Mouse (Mus musculus) adrenal gland, postnatal 10 days (tissue): ENCODE data around the gene Dusp23. TPM values are rescaled to one million over a fixed set of nuclear protein-coding genes. Genes with fewer than 3 reads are reported as not detected.

ENCODE experiments used
- DNase-seq: peaks from one replicate; pipeline ENCODE4 v3.0.0; 2021; ENCODE audit warnings: mixed read lengths
- total RNA-seq, 2 experiments: library from RNA; stranded (reverse); gene quantifications; 2 replicates each; pipeline ENCODE4 v1.2.3; 2021

Dusp23 gene
- total RNA-seq, 2 experiments from 2014 or later, result 11.2 to 13.2 TPM

DNA sequence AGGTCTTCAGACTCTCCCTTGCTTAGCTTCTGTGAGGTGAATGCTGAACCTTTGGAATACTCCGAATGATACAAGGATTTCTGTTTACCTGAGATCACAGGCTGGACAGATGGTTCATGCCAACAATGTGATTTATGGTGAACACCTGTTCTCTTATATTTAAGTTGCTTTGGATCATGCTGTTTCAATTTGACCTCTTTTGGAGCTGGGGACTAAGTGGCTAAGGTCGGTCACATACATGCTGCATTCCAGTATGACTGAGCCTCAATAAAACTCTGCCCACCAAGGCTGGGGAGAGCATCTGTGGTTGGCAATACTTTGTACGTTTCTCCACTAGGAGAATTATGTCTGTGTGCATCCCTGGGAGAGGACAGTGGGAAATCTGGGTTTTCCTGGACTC lies 8.7 kb downstream of the Dusp23 start:
- DNase-seq, result no peak

DNA sequence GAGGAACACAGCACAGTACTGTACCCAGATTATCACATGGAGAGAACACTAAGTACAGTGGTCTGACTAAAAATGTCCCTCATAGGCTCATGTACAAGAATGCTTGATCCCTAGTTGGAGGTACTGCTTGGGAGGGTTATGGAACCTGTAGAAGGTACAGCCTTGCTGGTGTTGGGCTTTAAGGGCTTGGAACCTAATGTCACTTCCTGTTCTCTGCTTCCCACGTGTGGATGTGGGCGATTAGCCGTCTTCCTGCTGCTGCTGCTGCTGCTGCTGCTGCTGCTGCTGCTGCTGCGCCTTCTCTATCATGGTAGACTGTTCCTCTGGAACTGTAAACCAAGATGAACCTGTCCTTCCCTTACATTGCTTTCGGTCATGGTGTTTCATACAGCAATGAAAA lies 9.2 kb downstream of the Dusp23 start:
- no peak for DNase-seq

DNA sequence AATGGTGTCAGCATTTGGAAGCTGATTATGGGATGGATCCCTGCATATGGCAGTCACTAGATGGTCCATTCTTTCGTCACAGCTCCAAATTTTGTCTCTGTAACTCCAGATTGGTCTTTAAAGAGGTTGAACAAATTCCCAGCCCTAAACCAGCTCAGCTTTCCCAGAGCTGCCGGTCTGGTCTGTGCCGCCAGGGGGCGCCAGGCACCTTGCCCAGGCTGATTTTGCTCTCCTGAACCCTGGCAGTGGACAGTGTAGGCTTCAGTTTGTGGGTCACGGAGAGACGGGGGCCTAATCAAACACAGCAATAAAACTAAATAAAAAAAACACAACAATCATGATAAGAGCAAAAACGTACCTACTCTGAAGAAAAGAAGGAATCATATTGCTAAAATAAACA lies 13.5 kb downstream of the Dusp23 start:
- DNase-seq, result peak; percentile 88

DNA sequence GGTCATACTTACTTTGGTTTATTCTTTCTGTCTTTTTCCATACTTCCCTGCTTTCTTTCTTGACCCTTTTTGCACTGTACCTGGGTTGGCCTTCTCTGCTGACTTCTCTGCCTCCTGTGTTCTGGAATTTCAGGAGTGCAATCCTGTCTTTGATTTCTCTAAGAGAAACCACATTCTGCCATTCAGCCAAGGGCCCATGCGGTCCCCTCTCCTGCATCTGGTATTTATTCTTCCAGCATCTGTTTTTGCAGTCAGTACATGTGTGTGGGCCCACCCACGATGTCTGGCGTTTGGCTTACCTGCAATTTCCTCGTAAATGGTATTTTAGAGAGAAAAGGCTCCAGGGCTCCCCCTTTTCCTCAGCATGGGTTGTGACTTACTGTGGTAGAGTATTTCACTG lies 14.6 kb downstream of the Dusp23 start:
- DNase-seq, result no peak

DNA sequence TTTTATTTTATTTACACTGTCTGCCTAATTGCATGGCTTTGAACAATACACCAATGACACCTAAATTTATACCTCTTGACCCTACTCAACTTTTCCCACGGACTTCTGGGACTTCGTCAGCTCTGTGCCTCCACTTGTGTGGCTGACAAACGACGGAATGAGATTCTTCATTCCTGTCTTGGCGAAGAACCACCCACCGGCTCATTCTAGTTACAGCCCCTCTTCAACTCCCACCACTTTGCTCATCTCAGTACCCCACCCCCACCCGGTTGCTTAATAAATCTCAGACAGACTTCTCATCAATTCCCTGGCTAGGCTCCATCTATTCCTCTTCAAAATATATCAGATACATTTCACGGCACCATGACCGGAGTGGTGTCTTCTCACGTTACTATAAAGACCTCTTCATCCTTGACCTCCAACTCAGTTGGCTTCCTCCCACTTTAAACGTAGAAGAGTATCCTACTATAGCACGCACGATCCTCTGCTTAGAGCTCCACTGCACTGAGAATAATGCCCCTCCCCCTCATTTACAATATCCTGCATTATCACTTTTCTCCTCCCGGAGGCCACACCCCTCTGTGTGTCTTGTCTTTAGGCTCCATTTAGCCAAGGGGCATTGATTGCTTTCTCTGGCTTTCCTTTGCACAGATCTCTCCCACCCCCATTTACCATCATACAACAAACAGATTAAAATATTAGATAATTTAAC lies 15.2 kb downstream of the Dusp23 start:
- DNase-seq, result no peak

DNA sequence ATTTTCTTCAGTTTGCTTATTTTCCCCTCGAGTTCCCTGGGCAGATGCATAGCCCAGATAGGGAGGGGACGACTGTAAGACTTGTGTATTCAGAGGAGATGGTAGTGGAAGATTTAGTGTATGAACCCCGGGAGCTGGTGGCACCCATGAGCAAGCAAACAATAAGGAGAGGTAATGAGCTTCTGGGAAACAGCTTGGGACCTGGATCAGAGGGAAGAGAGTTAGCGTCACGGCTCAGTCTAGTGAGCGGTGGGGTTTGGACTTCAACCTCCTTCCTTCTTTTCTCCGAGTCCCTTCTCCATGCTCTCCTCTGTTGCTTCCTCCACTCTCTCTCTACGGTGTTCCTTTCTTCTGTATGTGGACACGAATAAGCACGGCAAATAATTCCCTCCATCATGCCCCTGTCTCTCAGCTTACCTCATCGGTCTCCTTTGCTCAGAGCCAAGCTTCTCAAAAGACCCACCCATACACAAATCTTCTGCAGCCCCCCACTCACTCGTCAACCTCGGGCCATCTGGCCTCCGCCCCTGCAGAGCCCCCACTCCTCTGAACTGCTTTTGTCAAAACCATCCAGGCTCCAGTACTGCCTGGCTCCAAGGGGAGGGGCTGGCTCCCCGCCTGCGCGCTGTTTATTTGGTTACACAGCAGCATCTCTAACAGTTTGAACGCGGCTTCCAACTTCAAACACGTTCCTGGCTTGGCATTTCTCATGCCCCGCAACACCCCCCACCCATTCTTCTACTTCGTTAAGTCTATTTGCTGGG lies 16.0 kb downstream of the Dusp23 start:
- DNase-seq, result no peak

DNA sequence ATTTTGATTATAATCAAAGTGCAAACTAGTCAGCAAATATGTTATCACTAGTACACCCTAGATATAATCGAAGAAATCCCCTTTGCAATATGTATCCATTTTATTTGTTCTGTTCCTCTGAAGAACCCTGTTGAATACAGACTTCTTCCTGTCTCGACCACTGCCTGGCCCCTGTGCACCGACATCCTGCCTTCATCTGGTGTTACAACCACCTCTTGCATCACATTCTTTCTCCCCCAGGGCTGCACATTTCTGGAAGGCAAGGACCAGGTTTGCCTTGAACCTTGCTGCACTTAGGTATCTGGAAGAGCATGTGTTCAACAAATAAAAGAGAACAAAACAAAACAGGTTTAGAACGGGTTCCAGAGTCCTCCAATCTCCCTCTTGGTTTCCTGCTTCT lies 17.4 kb downstream of the Dusp23 start:
- DNase-seq, result no peak

DNA sequence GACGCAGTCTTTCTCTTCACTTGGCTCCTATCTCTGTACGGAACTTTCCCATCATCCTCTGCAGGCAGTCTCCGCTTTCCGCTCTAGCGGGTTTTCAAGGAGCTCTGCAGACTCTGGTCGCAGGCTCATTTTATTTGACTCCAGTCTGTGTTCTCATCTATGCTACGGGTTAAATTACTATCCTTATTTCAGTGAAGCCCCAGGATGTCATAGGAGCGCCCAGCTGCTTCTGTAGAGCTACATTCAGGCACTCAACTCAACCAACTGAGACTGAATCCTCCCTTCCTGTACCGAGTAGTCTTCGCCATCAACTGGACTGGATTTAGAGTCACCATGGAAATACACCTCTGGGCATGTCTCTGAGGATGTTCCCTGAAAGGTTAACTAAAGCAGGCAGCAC lies 18.1 kb downstream of the Dusp23 start:
- DNase-seq, result no peak

DNA sequence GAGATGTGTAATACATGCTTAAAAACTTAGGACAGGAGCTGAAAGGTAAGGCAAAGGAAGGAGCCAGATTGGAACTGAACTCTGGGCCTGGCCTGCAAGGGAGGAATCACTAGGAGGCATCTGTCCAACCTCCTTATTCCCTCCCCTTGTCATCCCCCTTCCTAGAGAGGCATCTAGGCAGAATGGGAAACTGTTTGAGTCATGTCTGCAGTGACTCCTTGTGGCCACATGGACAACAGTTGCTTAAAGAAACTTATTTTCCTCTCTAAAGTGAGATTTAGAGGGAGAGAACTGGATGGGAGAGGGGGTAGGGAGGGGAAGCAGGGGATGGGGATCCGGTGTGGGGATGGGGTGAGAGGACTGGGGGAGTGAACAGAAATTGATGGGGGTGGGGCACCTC lies 20.0 kb downstream of the Dusp23 start:
- DNase-seq, result no peak

DNA sequence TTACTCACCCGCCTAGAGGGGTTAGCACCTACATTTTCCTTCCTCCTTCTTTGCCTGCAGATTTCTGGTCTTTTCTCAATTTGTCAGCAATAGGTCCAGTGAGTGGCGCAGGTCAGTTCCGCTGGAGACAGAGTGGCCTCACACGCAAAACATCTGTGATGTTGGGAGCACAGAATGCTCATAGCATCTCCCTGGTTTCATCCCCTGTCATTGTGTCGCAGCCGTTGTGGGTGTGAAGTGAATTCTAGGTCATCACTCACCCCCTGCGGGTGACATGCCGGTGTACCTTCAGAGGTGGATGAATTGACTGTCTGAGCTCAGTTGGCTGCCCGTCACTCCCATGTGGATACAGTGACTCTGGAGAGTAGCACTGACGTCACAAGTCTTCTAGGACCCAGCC lies 21.5 kb downstream of the Dusp23 start:
- DNase-seq, result no peak

DNA sequence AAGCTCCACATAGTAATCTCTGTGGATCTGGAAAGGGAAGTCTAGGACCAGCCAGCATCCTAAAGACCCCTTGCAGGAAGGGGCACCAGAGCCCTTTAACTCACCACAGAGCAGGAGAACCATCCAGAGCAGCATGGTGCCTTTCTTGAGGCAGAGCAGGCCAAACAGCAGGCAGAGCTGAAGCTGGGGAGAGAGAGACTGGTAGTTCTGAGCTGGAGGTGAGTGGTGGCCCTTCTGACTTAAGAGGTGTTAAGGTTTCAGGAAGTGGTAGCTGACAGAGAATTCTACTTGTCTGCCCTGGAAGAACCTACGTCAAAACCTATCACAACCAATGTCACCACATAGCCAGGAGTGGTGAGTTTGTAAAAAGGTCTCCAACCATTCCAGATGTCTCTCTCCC lies 30.4 kb downstream of the Dusp23 start, which contains the start of gene Fcrl6:
TSS of gene Fcrl6 (minus strand) at position 226 of the 400 bp plus-strand sequence.
- DNase-seq, result no peak

DNA sequence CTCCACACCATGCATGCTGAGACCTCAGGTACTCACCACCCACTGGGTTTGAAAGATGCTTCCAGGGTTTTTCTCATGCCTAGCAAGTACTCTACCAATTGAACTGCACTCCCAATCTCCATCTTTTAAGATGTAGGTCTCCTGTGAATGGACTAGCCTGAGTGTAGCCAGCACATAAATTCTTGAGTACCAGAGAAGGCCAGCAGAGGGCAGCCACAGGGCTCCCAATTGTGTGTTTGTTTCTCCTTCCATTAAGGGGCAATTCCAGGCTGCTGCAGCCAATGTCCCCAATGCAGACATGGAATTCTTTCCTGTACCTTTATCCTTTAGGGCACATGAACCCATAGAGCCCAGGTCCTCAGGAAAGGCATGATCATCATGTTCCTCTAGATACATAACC lies 38.3 kb downstream of the Dusp23 start:
- peak; percentile 58 for DNase-seq

DNA sequence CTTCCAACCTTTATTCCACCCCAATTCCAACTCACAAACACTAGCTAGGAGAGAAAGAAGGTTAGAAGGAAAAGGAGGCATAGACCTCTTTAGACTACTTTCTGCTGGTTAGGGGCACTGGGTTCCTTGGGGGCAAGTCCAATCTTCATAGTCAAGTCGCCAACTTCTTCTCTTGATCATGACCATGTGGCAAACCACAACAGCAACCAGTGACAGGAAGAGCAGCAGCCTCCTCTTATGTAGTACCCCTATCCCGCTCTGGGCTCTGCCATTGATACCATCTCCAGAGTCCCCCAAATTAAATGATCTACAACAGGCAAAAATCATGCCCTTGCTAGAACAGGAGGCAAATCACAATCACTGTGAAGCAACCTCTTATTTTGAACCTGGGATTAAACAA lies 38.8 kb downstream of the Dusp23 start:
- no peak for DNase-seq

DNA sequence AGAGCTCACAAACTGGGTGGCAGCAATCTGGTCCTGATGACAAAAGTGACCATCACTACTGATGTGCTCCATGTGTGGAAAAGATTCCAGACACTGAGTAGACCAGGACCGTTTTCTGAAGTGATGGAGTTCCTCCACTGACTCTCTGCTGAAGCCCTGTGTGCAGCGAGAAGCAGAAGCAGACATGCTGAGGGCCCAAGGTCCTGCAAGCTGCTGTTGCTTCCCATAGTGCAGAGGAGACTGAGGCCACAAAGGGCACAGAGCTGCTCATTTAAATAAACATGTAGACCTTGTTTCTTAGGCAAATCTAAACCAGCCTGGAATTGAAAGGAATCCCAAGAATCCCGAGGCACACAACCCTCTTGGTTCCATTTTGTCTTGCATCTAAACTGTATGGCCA lies 39.4 kb downstream of the Dusp23 start:
- DNase-seq, result no peak

DNA sequence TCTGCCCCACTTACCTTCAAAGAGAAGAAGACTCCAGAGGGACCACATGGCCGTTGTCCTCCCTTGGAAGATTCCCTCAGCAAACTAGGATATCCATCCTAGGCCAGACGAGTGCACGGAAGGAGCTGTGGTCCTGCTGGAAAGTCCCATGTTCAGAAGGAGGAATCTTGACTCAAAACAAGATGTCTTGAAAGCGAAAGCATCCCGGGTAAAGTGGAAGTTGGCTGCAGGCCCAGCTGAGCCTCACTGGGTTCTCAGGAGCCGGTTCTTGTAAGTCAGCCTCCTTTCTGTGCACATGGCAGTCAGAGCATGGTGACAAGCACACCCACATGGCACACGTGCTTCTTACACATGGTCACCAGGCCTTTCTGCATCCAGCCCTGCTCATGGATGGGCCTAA lies 42.4 kb downstream of the Dusp23 start, which contains the start of gene Slamf8:
TSS of gene Slamf8 (minus strand) at position 184 of the 400 bp plus-strand sequence.
- peak; percentile 12 for DNase-seq

DNA sequence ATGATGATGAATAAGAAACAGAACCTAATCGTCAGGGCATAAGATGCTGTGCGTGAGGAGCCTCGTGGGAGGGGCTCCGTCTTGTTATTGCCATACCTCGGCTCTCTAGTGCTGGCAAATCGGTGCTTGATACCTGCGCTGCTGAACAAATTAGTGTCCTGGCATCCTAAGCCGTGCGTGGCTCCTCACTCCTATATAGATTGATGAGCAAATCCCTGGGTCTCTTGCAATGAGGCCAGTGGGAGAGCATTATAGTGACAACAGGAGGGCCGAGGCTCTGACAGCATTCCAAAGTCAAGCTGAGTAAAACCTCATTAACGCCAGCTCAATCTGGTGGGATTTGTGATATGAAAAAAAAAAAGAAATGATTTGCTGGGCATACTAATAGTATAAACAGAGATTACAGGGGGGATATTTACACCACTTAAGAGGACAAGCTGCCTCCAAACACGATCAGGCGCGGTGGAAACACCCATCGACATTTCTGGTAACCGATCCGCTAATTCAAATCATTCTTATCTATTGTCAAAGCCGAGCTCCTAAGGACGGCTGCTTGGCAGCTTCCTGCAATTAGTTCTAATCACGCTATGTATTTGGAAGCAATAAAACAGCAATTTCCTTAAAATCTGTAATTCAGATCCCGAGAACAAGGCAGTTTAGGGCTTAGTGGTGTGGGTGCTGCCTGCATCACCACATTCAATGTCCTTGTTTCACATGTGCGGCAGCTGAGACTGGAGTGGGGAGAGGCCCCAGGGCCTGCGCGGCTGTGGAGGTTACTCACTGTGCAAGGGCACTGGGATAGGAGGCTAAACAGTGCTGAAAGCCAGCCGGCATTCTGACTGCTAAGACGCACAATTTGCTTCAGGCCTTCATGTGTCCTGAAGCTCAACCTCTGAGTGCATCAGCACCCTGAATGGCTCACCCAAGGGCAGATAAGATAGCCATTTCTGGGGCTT lies 46.9 kb downstream of the Dusp23 start:
- peak; percentile 26 for DNase-seq

DNA sequence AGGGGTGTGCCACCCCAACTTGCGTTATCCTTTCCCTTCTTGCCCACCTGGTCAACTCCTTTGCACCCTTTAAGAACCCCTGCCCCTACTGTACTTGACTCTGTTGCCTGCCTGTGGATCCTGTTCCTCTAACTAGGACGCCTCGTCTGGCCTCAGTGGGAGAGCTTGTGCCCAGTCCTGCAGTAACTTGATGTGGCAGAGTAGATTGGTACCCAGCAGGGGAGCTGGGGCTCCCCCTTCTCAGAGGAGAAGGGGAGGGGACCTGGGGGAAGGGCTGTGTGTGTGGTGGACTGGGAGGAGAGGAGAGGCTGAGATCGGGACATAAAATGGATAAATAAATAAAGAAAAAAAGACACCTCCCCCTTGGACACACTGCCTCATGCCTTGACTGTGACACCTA lies 47.7 kb downstream of the Dusp23 start:
- DNase-seq, result no peak

DNA sequence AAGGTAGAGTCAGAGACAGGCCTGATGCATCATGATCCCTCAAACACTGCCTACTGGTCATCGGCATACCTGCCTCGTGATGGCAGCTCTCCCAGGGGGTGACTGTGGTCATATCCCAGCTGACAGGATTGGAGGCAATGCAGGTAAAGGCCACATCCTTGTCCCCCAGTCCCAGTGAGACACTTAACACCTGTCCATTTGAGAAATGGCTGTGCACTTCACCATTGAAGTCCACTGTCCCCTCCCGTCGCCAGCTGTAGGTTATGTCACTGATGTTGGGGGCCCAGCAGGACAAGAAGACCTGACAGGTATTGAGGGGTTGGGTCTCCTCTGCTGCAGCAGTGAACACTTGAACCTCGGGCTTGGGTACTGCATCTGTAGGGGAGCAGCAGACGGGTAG lies 48.5 kb downstream of the Dusp23 start:
- no peak for DNase-seq

DNA sequence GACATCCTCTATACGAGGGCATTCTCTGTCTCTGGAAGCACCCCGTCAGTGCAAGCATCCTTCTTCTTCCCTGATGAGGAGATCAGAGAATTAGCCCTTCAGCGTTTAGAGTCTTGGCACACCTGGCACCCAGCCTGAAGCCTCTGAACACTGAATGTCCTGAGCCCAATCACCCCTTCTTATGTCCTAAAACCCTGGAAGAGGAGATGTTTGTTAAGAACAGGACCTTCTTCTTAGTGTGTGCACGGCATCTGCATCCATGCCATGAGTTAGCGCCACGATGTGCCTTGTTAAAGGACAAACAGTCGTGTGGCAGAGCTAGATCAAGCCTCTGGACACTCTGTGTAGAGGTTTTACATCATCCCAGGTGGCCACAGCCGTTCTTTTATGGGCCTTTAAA lies 50.3 kb downstream of the Dusp23 start:
- no peak for DNase-seq
